Mouse (Mus musculus) brain, adult 2 months (tissue): ENCODE data around the gene Dpm3.

Source experiments
- DNase-seq: peaks from one replicate; pipeline ENCODE4 v3.0.0; 2011; ENCODE audit warnings: low read depth, low spot score

Dpm3 gene

GRCm38 (mm10) chr3:89294195-89294594, 35.0 kb downstream of the Dpm3 start:
- DNase-seq, result no peak

GRCm38 (mm10) chr3:89295685-89296230, 36.6 kb downstream of the Dpm3 start:
- DNase-seq, result no peak

GRCm38 (mm10) chr3:89296761-89297396, 37.7 kb downstream of the Dpm3 start:
- peak; percentile 70 for DNase-seq

GRCm38 (mm10) chr3:89298908-89299307, 39.8 kb downstream of the Dpm3 start:
- DNase-seq, result no peak

GRCm38 (mm10) chr3:89299499-89299898, 40.3 kb downstream of the Dpm3 start:
- DNase-seq, result peak; percentile 85

GRCm38 (mm10) chr3:89300071-89300470, 40.9 kb downstream of the Dpm3 start:
- no peak for DNase-seq

GRCm38 (mm10) chr3:89300514-89300913, 41.4 kb downstream of the Dpm3 start:
- no peak for DNase-seq

GRCm38 (mm10) chr3:89304440-89304839, 45.3 kb downstream of the Dpm3 start:
- no peak for DNase-seq

GRCm38 (mm10) chr3:89305105-89305504, 45.9 kb downstream of the Dpm3 start:
- DNase-seq, result no peak

- DNase-seq, result no peak
These were observed 46.6 kb downstream of the Dpm3 start for GRCm38 (mm10) chr3:89305551-89306325.

- peak; percentile 80 for DNase-seq
These were observed 48.9 kb downstream of the Dpm3 start for GRCm38 (mm10) chr3:89308089-89308488.

- no peak for DNase-seq
These were observed 55.2 kb downstream of the Dpm3 start for GRCm38 (mm10) chr3:89314340-89314739.

- no peak for DNase-seq
These were observed 55.6 kb downstream of the Dpm3 start for GRCm38 (mm10) chr3:89314791-89315190.

- peak; percentile 87 for DNase-seq
These were observed 56.2 kb downstream of the Dpm3 start for GRCm38 (mm10) chr3:89315195-89315929.

GRCm38 (mm10) chr3:89315930-89316831, 57.0 kb downstream of the Dpm3 start:
- peak; percentile 33 for DNase-seq
